In genomic region chr12:83126923-83127322, GRCm38 (mm10) we compare ENCODE assay signal across 18 mouse cellular contexts.
"Had no signal": no experiment of that assay in that cellular context is flagged by ENCODE, and none has a peak within 500 bp of the region (broad histone marks: within the 10 kb centered on the region; RNA-seq: fewer than 3 reads in every experiment).

No protein-coding gene starts in this region.

- H3K9me3 ChIP-seq: intestine, embryonic 15.5 days; kidney, embryonic 15.5 days; limb, embryonic 10.5 days; limb, embryonic 13.5 days; liver, embryonic 12.5 days; liver, embryonic 15.5 days had no signal

- H3K27ac ChIP-seq: intestine, embryonic 15.5 days; kidney, embryonic 15.5 days; limb, embryonic 10.5 days; limb, embryonic 13.5 days; liver, embryonic 12.5 days; liver, embryonic 15.5 days had no signal

- H3K9ac ChIP-seq: intestine, embryonic 15.5 days; kidney, embryonic 15.5 days; limb, embryonic 13.5 days; liver, embryonic 12.5 days; liver, embryonic 15.5 days had no signal

- H3K36me3 ChIP-seq: intestine, embryonic 15.5 days; kidney, embryonic 15.5 days; limb, embryonic 10.5 days; limb, embryonic 13.5 days; liver, embryonic 12.5 days; liver, embryonic 15.5 days had no signal

- DNase-seq: kidney, adult 11 months; kidney, adult 8-10 months; kidney, postnatal 10 days; kidney, postnatal 36 days; layer of hippocampus, adult 9-11 months; liver; midbrain, embryonic 14.5 days; right cerebral cortex, postnatal 25 days; thymus, adult 2 months; thymus, postnatal 14 days; thymus, postnatal 4 days had no signal

- ATAC-seq: intestine, embryonic 15.5 days; liver, embryonic 12.5 days had no signal

- H3K4me2 ChIP-seq: intestine, embryonic 15.5 days; kidney, embryonic 15.5 days; limb, embryonic 13.5 days; liver, embryonic 12.5 days; liver, embryonic 15.5 days; midbrain, embryonic 11.5 days had no signal

- H3K27me3 ChIP-seq: intestine, embryonic 15.5 days; kidney, embryonic 15.5 days; limb, embryonic 13.5 days; liver, embryonic 15.5 days had no signal

- H3K4me3 ChIP-seq: intestine, embryonic 15.5 days; kidney, embryonic 15.5 days; limb, embryonic 10.5 days; limb, embryonic 13.5 days; liver, embryonic 12.5 days; liver, embryonic 15.5 days had no signal

- H3K4me1 ChIP-seq: intestine, embryonic 15.5 days; limb, embryonic 13.5 days; liver, embryonic 15.5 days had no signal
